Mouse (Mus musculus) limb, embryonic 13.5 days (tissue): ENCODE measurements at regions not wholly inside any gene's neighbourhood (a gene's known extent, or its start where the extent isn't known, plus 50 kb on each side); places are given as distances from the start of the nearest gene placed in this dataset.
A peak's percentile ranks its signal among the peaks of the same experiment; 100 is the strongest.

ENCODE experiments used
- ATAC-seq: fragments of 200-750 bp; cut with Nextera tagmentation; 2 replicates; pipeline ENCODE4 v1.8.0; 2017; ENCODE audit warnings: low read depth, moderate number of reproducible peaks, moderate TSS enrichment; ENCODE audit not compliant: low FRiP score
- H3K27ac ChIP-seq: fragments of 300-500 bp; sonication (generic); 2 replicates; pipeline ENCODE4 v1.5.1; 2015; ENCODE audit warnings: inconsistent platforms, mild to moderate bottlenecking, moderate library complexity
- H3K27me3 ChIP-seq: fragments of 300-500 bp; sonication (generic); 2 replicates; pipeline ENCODE4 v1.6.1; 2015; ENCODE audit warnings: mild to moderate bottlenecking, inconsistent platforms
- H3K36me3 ChIP-seq: fragments of 300-500 bp; sonication (generic); 2 replicates; pipeline ENCODE4 v1.6.1; 2015; ENCODE audit warnings: inconsistent platforms, mild to moderate bottlenecking, moderate library complexity
- H3K4me1 ChIP-seq: fragments of 300-500 bp; sonication (generic); 2 replicates; pipeline ENCODE4 v1.6.1; 2015; ENCODE audit warnings: inconsistent platforms
- H3K4me2 ChIP-seq: fragments of 300-500 bp; sonication (generic); replicated peaks from 2 replicates; pipeline ENCODE4 v1.6.1; 2015; ENCODE audit warnings: inconsistent platforms, mild to moderate bottlenecking, moderate library complexity
- H3K4me3 ChIP-seq: fragments of 300-500 bp; sonication (generic); 2 replicates; pipeline ENCODE4 v1.5.1; 2015; ENCODE audit warnings: moderate library complexity, mild to moderate bottlenecking, inconsistent platforms
- H3K9ac ChIP-seq: fragments of 300-500 bp; sonication (generic); 2 replicates; pipeline ENCODE4 v1.6.1; 2015; ENCODE audit warnings: mild to moderate bottlenecking, inconsistent platforms
- H3K9me3 ChIP-seq: fragments of 300-500 bp; sonication (generic); 2 replicates; pipeline ENCODE4 v1.6.1; 2016; ENCODE audit warnings: inconsistent platforms
- WGBS: fragments of 180-500 bp; shearing (Covaris S2); methylation state at CpG from one replicate; pipeline ENCODE4 v1.1.7; 2015; 5-methylcytosine and 5-hydroxymethylcytosine counted together

- no peak overlapping the region for H3K27ac ChIP-seq
- no peak overlapping the region for H3K9ac ChIP-seq
- 20% methylated on average over 5 of the region's 5 CpGs for WGBS
- no peaks in the 10 kb centered on the region for H3K4me1 ChIP-seq
- H3K9me3 ChIP-seq: no peaks in the 10 kb centered on the region
- no peak overlapping the region for H3K4me2 ChIP-seq
- H3K36me3 ChIP-seq: no peaks in the 10 kb centered on the region
- H3K27me3 ChIP-seq: no peaks in the 10 kb centered on the region
- H3K4me3 ChIP-seq: no peak overlapping the region
- ATAC-seq: peak; percentile 54
Observed at GRCm38 (mm10) chr6:76825953-76826352, 328.4 kb upstream of the Gm9008 start.

GRCm38 (mm10) chr6:76802969-76803368 lies 305.4 kb upstream of the Gm9008 start:
- no peaks in the 10 kb centered on the region for H3K27me3 ChIP-seq
- no peak overlapping the region for H3K9ac ChIP-seq
- H3K4me3 ChIP-seq: no peak overlapping the region
- no peak for ATAC-seq
- WGBS: 60% methylated on average over 1 of the region's 1 CpGs
- H3K27ac ChIP-seq: no peak overlapping the region
- H3K36me3 ChIP-seq: no peaks in the 10 kb centered on the region
- no peak overlapping the region for H3K4me2 ChIP-seq
- no peaks in the 10 kb centered on the region; the same call in 1 of the 2 replicates for H3K9me3 ChIP-seq
- no peaks in the 10 kb centered on the region for H3K4me1 ChIP-seq

- WGBS: 88% methylated on average over 3 of the region's 3 CpGs
- Histone ChIP-seq H3K4me2 (no peak overlapping the region), H3K4me1 (no peaks in the 10 kb centered on the region), H3K27ac (no peak overlapping the region), H3K9me3 (no peaks in the 10 kb centered on the region), H3K36me3 (no peaks in the 10 kb centered on the region), H3K4me3 (no peak overlapping the region), H3K9ac (no peak overlapping the region), H3K27me3 (no peaks in the 10 kb centered on the region)
- no peak for ATAC-seq
Observed at GRCm38 (mm10) chr6:76780168-76780567, 282.6 kb upstream of the Gm9008 start.

- H3K9me3 ChIP-seq: no peaks in the 10 kb centered on the region
- H3K4me3 ChIP-seq: no peak overlapping the region
- no peak for ATAC-seq
- no peak overlapping the region for H3K27ac ChIP-seq
- 86% methylated on average over 1 of the region's 1 CpGs for WGBS
- no peaks in the 10 kb centered on the region for H3K36me3 ChIP-seq
- no peaks in the 10 kb centered on the region for H3K4me1 ChIP-seq
- no peak overlapping the region for H3K4me2 ChIP-seq
- H3K27me3 ChIP-seq: no peaks in the 10 kb centered on the region
- H3K9ac ChIP-seq: no peak overlapping the region
Observed at GRCm38 (mm10) chr6:76778201-76778600, 280.6 kb upstream of the Gm9008 start.

GRCm38 (mm10) chr6:76777080-76777479 lies 279.5 kb upstream of the Gm9008 start:
- H3K4me1 ChIP-seq: no peaks in the 10 kb centered on the region
- no peak overlapping the region for H3K4me2 ChIP-seq
- H3K9me3 ChIP-seq: no peaks in the 10 kb centered on the region
- H3K36me3 ChIP-seq: no peaks in the 10 kb centered on the region
- no peak overlapping the region for H3K9ac ChIP-seq
- ATAC-seq: no peak
- 85% methylated on average over 1 of the region's 1 CpGs for WGBS
- no peak overlapping the region for H3K27ac ChIP-seq
- no peak overlapping the region for H3K4me3 ChIP-seq
- no peaks in the 10 kb centered on the region for H3K27me3 ChIP-seq

- Histone ChIP-seq H3K27me3 (no peaks in the 10 kb centered on the region), H3K4me2 (no peak overlapping the region), H3K4me1 (no peaks in the 10 kb centered on the region), H3K9me3 (no peaks in the 10 kb centered on the region), H3K27ac (no peak overlapping the region), H3K36me3 (no peaks in the 10 kb centered on the region), H3K4me3 (no peak overlapping the region), H3K9ac (no peak overlapping the region)
- 86% methylated on average over 7 of the region's 7 CpGs for WGBS
- no peak for ATAC-seq
Observed at GRCm38 (mm10) chr6:76763852-76764251, 266.3 kb upstream of the Gm9008 start.

GRCm38 (mm10) chr6:76754867-76755266 lies 257.3 kb upstream of the Gm9008 start:
- 65% methylated on average over 3 of the region's 3 CpGs for WGBS

More at GRCm38 (mm10) chr6:76754867-76755266, 257.3 kb upstream of the Gm9008 start:
- ATAC-seq: no peak
- Histone ChIP-seq H3K27me3 (no peaks in the 10 kb centered on the region), H3K27ac (no peak overlapping the region), H3K36me3 (no peaks in the 10 kb centered on the region), H3K9me3 (no peaks in the 10 kb centered on the region), H3K4me2 (no peak overlapping the region), H3K4me1 (peaks cover 11% of the 10 kb centered on the region), H3K9ac (no peak overlapping the region), H3K4me3 (no peak overlapping the region)
